Mouse (Mus musculus): ENCODE results near the gene Apex2.
A peak's percentile ranks its signal among the peaks of the same experiment; 100 is the strongest.

Apex2 gene

GRCm38 (mm10) chrX:150589696-150590095 is at the start of gene Apex2:
Gene Apex2 (minus strand): TSS chrX:150589868.
- DNase-seq (ENCODE audit: low spot score) = no peak

- no peak for DNase-seq (ENCODE audit: low spot score)
Observed at GRCm38 (mm10) chrX:150636421-150636820, 46.8 kb upstream of the Apex2 start.

- no peak for DNase-seq (ENCODE audit: low spot score)
Observed at GRCm38 (mm10) chrX:150598882-150599281, 9.2 kb upstream of the Apex2 start.

GRCm38 (mm10) chrX:150595016-150595760 is 5.5 kb upstream of the Apex2 start:
- DNase-seq (ENCODE audit: low spot score) = no peak

GRCm38 (mm10) chrX:150594176-150594575 is 4.5 kb upstream of the Apex2 start:
- no peak for DNase-seq (ENCODE audit: low spot score)

GRCm38 (mm10) chrX:150593266-150594035 is 3.8 kb upstream of the Apex2 start:
- DNase-seq (ENCODE audit: low spot score) = no peak

GRCm38 (mm10) chrX:150588023-150588764 is 1.5 kb downstream of the Apex2 start, which contains the start of gene Pfkfb1:
Gene Pfkfb1 (plus strand): TSS chrX:150588229.
- peak; percentile 11 for DNase-seq (ENCODE audit: low spot score)

GRCm38 (mm10) chrX:150585116-150585515 is 4.6 kb downstream of the Apex2 start:
- no peak for DNase-seq (ENCODE audit: low spot score)

- no peak for DNase-seq (ENCODE audit: low spot score)
Observed at GRCm38 (mm10) chrX:150581921-150582320, 7.7 kb downstream of the Apex2 start.

- no peak for DNase-seq (ENCODE audit: low spot score)
Observed at GRCm38 (mm10) chrX:150564644-150565357, 24.9 kb downstream of the Apex2 start.

- DNase-seq (ENCODE audit: low spot score) = no peak
Observed at GRCm38 (mm10) chrX:150554032-150554431, 35.6 kb downstream of the Apex2 start.

GRCm38 (mm10) chrX:150551986-150552385 is 37.7 kb downstream of the Apex2 start:
- no peak for DNase-seq (ENCODE audit: low spot score)

GRCm38 (mm10) chrX:150549639-150550038 is 40.0 kb downstream of the Apex2 start:
- no peak for DNase-seq (ENCODE audit: low spot score)

- no peak for DNase-seq (ENCODE audit: low spot score)
Observed at GRCm38 (mm10) chrX:150547239-150547638, 42.4 kb downstream of the Apex2 start, which contains the start of gene Alas2. Gene Alas2 (plus strand): TSS chrX:150547375.

- no peak for DNase-seq (ENCODE audit: low spot score)
Observed at GRCm38 (mm10) chrX:150541684-150542083, 48.0 kb downstream of the Apex2 start.

- no peak for DNase-seq (ENCODE audit: low spot score)
Observed at GRCm38 (mm10) chrX:150540111-150540510, 49.6 kb downstream of the Apex2 start.

- no peak for DNase-seq (ENCODE audit: low spot score)
Observed at GRCm38 (mm10) chrX:150516477-150516876, 73.2 kb downstream of the Apex2 start.

- no peak for DNase-seq (ENCODE audit: low spot score)
Observed at GRCm38 (mm10) chrX:150516015-150516414, 73.7 kb downstream of the Apex2 start.

- DNase-seq (ENCODE audit: low spot score) = no peak
Observed at GRCm38 (mm10) chrX:150514127-150514526, 75.5 kb downstream of the Apex2 start.

- DNase-seq (ENCODE audit: low spot score) = no peak
Observed at GRCm38 (mm10) chrX:150511274-150511673, 78.4 kb downstream of the Apex2 start.

- DNase-seq (ENCODE audit: low spot score) = peak; percentile 81
Observed at GRCm38 (mm10) chrX:150510631-150511030, 79.0 kb downstream of the Apex2 start.

- no peak for DNase-seq (ENCODE audit: low spot score)
Observed at GRCm38 (mm10) chrX:150508696-150509095, 81.0 kb downstream of the Apex2 start.

Measured in layer of hippocampus, adult 9-10 months (tissue).